Mouse (Mus musculus): ENCODE data around the gene Slc35f3.

DNA sequence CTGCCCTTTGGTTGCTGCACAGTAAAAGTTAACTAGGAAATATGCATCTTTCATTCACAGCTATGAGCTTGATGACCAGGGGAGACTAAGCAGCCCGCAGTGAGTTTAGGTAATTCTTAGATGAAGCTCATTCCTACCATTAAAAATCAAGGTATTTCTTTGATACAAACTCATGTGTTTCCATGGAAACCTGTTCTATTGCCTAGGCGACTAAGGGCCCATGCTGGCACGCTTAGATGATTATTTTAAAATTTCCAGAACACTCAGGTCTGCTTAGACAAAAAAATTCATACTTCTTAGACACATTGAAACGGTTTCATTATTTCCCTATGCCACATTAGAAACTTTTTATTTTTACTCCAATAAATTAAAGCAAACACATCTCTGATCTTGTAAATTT, 106.7 kb downstream of the Slc35f3 start:
- TF ChIP-seq CTCF (IDR thresholded peaks at IDR 0.05; ENCODE audit: control insufficient read depth, insufficient read depth, insufficient replicate concordance, low read depth, low read length) (no peak), POLR2A (IDR thresholded peaks at IDR 0.05; ENCODE audit: control insufficient read depth, low read depth, low read length) (no peak)

All from testis, adult 2 months (tissue).